Mouse (Mus musculus): Measurements from ENCODE around the gene 4930451I11Rik. TPM values are rescaled to one million over a fixed set of nuclear protein-coding genes. Genes with fewer than 3 reads are reported as not detected.

4930451I11Rik gene
- total RNA-seq (2014; rRNA removed), result not detected in 2 replicates
- 1.1 TPM in 1 of 2 replicates, not detected in the other for polyA plus RNA-seq (2015; fragmentation: Nextera tagmentation; extraction: Ambion mirVana)

GRCm38 (mm10) chr7:126831539-126831938 is at the start of gene 4930451I11Rik:
TSS of gene 4930451I11Rik (minus strand) at chr7:126831639.
- no peak within 1 kb of the TSS for H3K27ac ChIP-seq (ENCODE audit: low read depth, low read length)
- no peaks in the 10 kb centered on the region for H3K27me3 ChIP-seq (ENCODE audit: insufficient read depth, low read length)
- H3K4me3 ChIP-seq (ENCODE audit: low read depth, low read length), result no peak within 1 kb of the TSS
- H3K9me3 ChIP-seq (ENCODE audit: low read length), result no peaks in the 10 kb centered on the region
- H3K4me1 ChIP-seq (ENCODE audit: insufficient read depth, low read length), result no peaks in the 10 kb centered on the region
- DNase-seq (ENCODE audit: low spot score), result no peak
- WGBS, result 54% methylated on average over 5 of the region's 5 CpGs
- peaks cover 14% of the 10 kb centered on the region for H3K36me3 ChIP-seq (ENCODE audit: insufficient read depth, low read length)
- no peak for TF ChIP-seq CTCF (IDR thresholded peaks at IDR 0.05)
- peak within 1 kb of the TSS; percentile 48 for H3K4me2 ChIP-seq (ENCODE audit: low read depth, low read length, poor library complexity, severe bottlenecking)
- H3K9ac ChIP-seq (replicated peaks; ENCODE audit: low read length, poor library complexity, severe bottlenecking), result no peak within 1 kb of the TSS
- ATAC-seq (ENCODE audit: low FRiP score), result no peak

GRCm38 (mm10) chr7:126881040-126881439 is 49.6 kb upstream of the 4930451I11Rik start:
- Histone ChIP-seq H3K9me3 (ENCODE audit: low read length) (no peaks in the 10 kb centered on the region), H3K36me3 (ENCODE audit: insufficient read depth, low read length) (peaks cover 35% of the 10 kb centered on the region), H3K27ac (ENCODE audit: low read depth, low read length) (no peak overlapping the region), H3K4me2 (ENCODE audit: low read depth, low read length, poor library complexity, severe bottlenecking) (peak overlapping the region; percentile 99; the same call in 1 of the 2 replicates), H3K4me1 (ENCODE audit: insufficient read depth, low read length) (peaks cover 9% of the 10 kb centered on the region), H3K27me3 (ENCODE audit: insufficient read depth, low read length) (no peaks in the 10 kb centered on the region), H3K9ac (replicated peaks; ENCODE audit: low read length, poor library complexity, severe bottlenecking) (peak overlapping the region; percentile 55; the same call in 1 of the 2 replicates), H3K4me3 (ENCODE audit: low read depth, low read length) (no peak overlapping the region)
- TF ChIP-seq CTCF (IDR thresholded peaks at IDR 0.05), result no peak
- ATAC-seq (ENCODE audit: low FRiP score) (no peak), DNase-seq (ENCODE audit: low spot score) (no peak)
- WGBS, result 84% methylated on average over 6 of the region's 6 CpGs

GRCm38 (mm10) chr7:126877239-126877638 is 45.8 kb upstream of the 4930451I11Rik start:
- DNase-seq (ENCODE audit: low spot score) (no peak), ATAC-seq (ENCODE audit: low FRiP score) (no peak)
- H3K4me2 ChIP-seq (ENCODE audit: low read depth, low read length, poor library complexity, severe bottlenecking), result no peak overlapping the region
- H3K4me1 ChIP-seq (ENCODE audit: insufficient read depth, low read length), result peaks cover 9% of the 10 kb centered on the region
- no peak overlapping the region for H3K27ac ChIP-seq (ENCODE audit: low read depth, low read length)
- no peak overlapping the region for H3K4me3 ChIP-seq (ENCODE audit: low read depth, low read length)
- no peaks in the 10 kb centered on the region for H3K9me3 ChIP-seq (ENCODE audit: low read length)
- no peak for TF ChIP-seq CTCF (IDR thresholded peaks at IDR 0.05)
- no peak overlapping the region for H3K9ac ChIP-seq (replicated peaks; ENCODE audit: low read length, poor library complexity, severe bottlenecking)
- peaks cover 73% of the 10 kb centered on the region for H3K36me3 ChIP-seq (ENCODE audit: insufficient read depth, low read length)
- H3K27me3 ChIP-seq (ENCODE audit: insufficient read depth, low read length), result no peaks in the 10 kb centered on the region
- WGBS, result 92% methylated on average over 1 of the region's 1 CpGs

- no peak overlapping the region for H3K27ac ChIP-seq (ENCODE audit: low read depth, low read length)
- H3K9ac ChIP-seq (replicated peaks; ENCODE audit: low read length, poor library complexity, severe bottlenecking), result no peak overlapping the region
- no peaks in the 10 kb centered on the region for H3K9me3 ChIP-seq (ENCODE audit: low read length)
- 96% methylated on average over 2 of the region's 2 CpGs for WGBS
- DNase-seq (ENCODE audit: low spot score) (no peak), ATAC-seq (ENCODE audit: low FRiP score) (0 out of 2 replicates have a peak, but pooled peaks have one; percentile 27)
- H3K27me3 ChIP-seq (ENCODE audit: insufficient read depth, low read length), result no peaks in the 10 kb centered on the region
- no peaks in the 10 kb centered on the region for H3K4me1 ChIP-seq (ENCODE audit: insufficient read depth, low read length)
- no peak for TF ChIP-seq CTCF (IDR thresholded peaks at IDR 0.05)
- H3K36me3 ChIP-seq (ENCODE audit: insufficient read depth, low read length), result peaks cover 96% of the 10 kb centered on the region
- no peak overlapping the region for H3K4me2 ChIP-seq (ENCODE audit: low read depth, low read length, poor library complexity, severe bottlenecking)
- no peak overlapping the region for H3K4me3 ChIP-seq (ENCODE audit: low read depth, low read length)
Observed at GRCm38 (mm10) chr7:126870520-126870891, 39.1 kb upstream of the 4930451I11Rik start.

- Histone ChIP-seq H3K36me3 (ENCODE audit: insufficient read depth, low read length) (peaks cover 96% of the 10 kb centered on the region), H3K27ac (ENCODE audit: low read depth, low read length) (no peak overlapping the region), H3K9me3 (ENCODE audit: low read length) (no peaks in the 10 kb centered on the region), H3K4me1 (ENCODE audit: insufficient read depth, low read length) (no peaks in the 10 kb centered on the region), H3K9ac (replicated peaks; ENCODE audit: low read length, poor library complexity, severe bottlenecking) (no peak overlapping the region), H3K27me3 (ENCODE audit: insufficient read depth, low read length) (no peaks in the 10 kb centered on the region), H3K4me3 (ENCODE audit: low read depth, low read length) (no peak overlapping the region), H3K4me2 (ENCODE audit: low read depth, low read length, poor library complexity, severe bottlenecking) (no peak overlapping the region)
- WGBS, result 91% methylated on average over 23 of the region's 23 CpGs
- DNase-seq (ENCODE audit: low spot score) (no peak), ATAC-seq (ENCODE audit: low FRiP score) (no peak)
- no peak for TF ChIP-seq CTCF (IDR thresholded peaks at IDR 0.05)
Observed at GRCm38 (mm10) chr7:126869780-126870519, 38.5 kb upstream of the 4930451I11Rik start.

GRCm38 (mm10) chr7:126868003-126868402 is 36.6 kb upstream of the 4930451I11Rik start:
- Histone ChIP-seq H3K27ac (ENCODE audit: low read depth, low read length) (no peak overlapping the region), H3K36me3 (ENCODE audit: insufficient read depth, low read length) (peaks cover 87% of the 10 kb centered on the region), H3K4me2 (ENCODE audit: low read depth, low read length, poor library complexity, severe bottlenecking) (no peak overlapping the region), H3K9me3 (ENCODE audit: low read length) (no peaks in the 10 kb centered on the region), H3K4me1 (ENCODE audit: insufficient read depth, low read length) (peaks cover 7% of the 10 kb centered on the region; the same call in 1 of the 2 replicates), H3K4me3 (ENCODE audit: low read depth, low read length) (no peak overlapping the region), H3K9ac (replicated peaks; ENCODE audit: low read length, poor library complexity, severe bottlenecking) (no peak overlapping the region), H3K27me3 (ENCODE audit: insufficient read depth, low read length) (no peaks in the 10 kb centered on the region)
- ATAC-seq (ENCODE audit: low FRiP score), result no peak
- no peak for DNase-seq (ENCODE audit: low spot score)
- WGBS, result 86% methylated on average over 12 of the region's 12 CpGs
- no peak for TF ChIP-seq CTCF (IDR thresholded peaks at IDR 0.05)

Measured in midbrain, postnatal 0 days (tissue).